Mouse (Mus musculus): ENCODE measurements around the gene Gm13288. TPM values are rescaled to one million over a fixed set of nuclear protein-coding genes. Genes with fewer than 3 reads are reported as not detected.
"Not testable (repeated sequence)": the region's sequence is repeated elsewhere in the genome, so short reads cannot be mapped to it uniquely, and the experiment has no call there.

The Gm13288 gene
- polyA plus RNA-seq, 3 experiments from 2014 or later = not detected

GRCm38 (mm10) chr4:88802954-88803353, 2.4 kb upstream of the Gm13288 start, which contains the start of gene Gm13287:
Gm13287 (plus strand) TSS chr4:88803254.
- ATAC-seq = not testable (repeated sequence)

GRCm38 (mm10) chr4:88805761-88806160, 430 bp downstream of the Gm13288 start:
- ATAC-seq = not testable (repeated sequence)

- no peak for ATAC-seq
Measured at GRCm38 (mm10) chr4:88815928-88816327, 10.6 kb downstream of the Gm13288 start, which contains the start of gene Ifna7. Ifna7 (plus strand) TSS chr4:88816228.

- no peak for ATAC-seq
Measured at GRCm38 (mm10) chr4:88819659-88820058, 14.3 kb downstream of the Gm13288 start, which contains the start of gene Ifna11. Ifna11 (plus strand) TSS chr4:88819959.

GRCm38 (mm10) chr4:88822995-88823394, 17.7 kb downstream of the Gm13288 start:
- peak; percentile 49 for ATAC-seq

GRCm38 (mm10) chr4:88827116-88827515, 21.8 kb downstream of the Gm13288 start, which contains the start of gene Ifna6:
Ifna6 (plus strand) TSS chr4:88827416.
- not testable (repeated sequence) for ATAC-seq

- ATAC-seq = peak; percentile 63
Measured at GRCm38 (mm10) chr4:88830523-88830922, 25.2 kb downstream of the Gm13288 start.

GRCm38 (mm10) chr4:88835225-88835624, 29.9 kb downstream of the Gm13288 start, which contains the start of gene Ifna5:
Ifna5 (plus strand) TSS chr4:88835525.
- not testable (repeated sequence) for ATAC-seq

GRCm38 (mm10) chr4:88838828-88839227, 33.5 kb downstream of the Gm13288 start:
- peak; percentile 76 for ATAC-seq

GRCm38 (mm10) chr4:88840058-88840457, 34.7 kb downstream of the Gm13288 start:
- ATAC-seq = no peak

GRCm38 (mm10) chr4:88841438-88841911, 36.1 kb downstream of the Gm13288 start, which contains the start of gene Ifna4:
Ifna4 (plus strand) TSS chr4:88841861.
- no peak for ATAC-seq

- peak; percentile 52 for ATAC-seq
Measured at GRCm38 (mm10) chr4:88845334-88845733, 40.0 kb downstream of the Gm13288 start.

- ATAC-seq = no peak
Measured at GRCm38 (mm10) chr4:88849698-88850097, 44.4 kb downstream of the Gm13288 start, which contains the start of gene Ifna1. Ifna1 (plus strand) TSS chr4:88850087.

GRCm38 (mm10) chr4:88851026-88851763, 45.9 kb downstream of the Gm13288 start:
- no peak for ATAC-seq

Other genes starting within 250 kb of the Gm13288 start
- gene Ifna15, start 247.3 kb upstream of the Gm13288 start, polyA plus RNA-seq (2017; shearing (Covaris generic)) = not detected
- not detected for gene Ifna14, start 233.7 kb upstream of the Gm13288 start, polyA plus RNA-seq (2017; shearing (Covaris generic))
- not detected for gene Ifna9, start 213.1 kb upstream of the Gm13288 start, polyA plus RNA-seq (2017; shearing (Covaris generic))
- not detected for gene Ifna12, start 202.2 kb upstream of the Gm13288 start, polyA plus RNA-seq (2017; shearing (Covaris generic))
- gene C87499, start 171.1 kb upstream of the Gm13288 start, polyA plus RNA-seq (2017; shearing (Covaris generic)) = not detected
- not detected for gene Ifna13, start 161.1 kb upstream of the Gm13288 start, polyA plus RNA-seq (2017; shearing (Covaris generic))
- gene Ifna16, start 128.6 kb upstream of the Gm13288 start, polyA plus RNA-seq (2017; shearing (Covaris generic)) = not detected
- not detected for gene Ifna2, start 121.6 kb upstream of the Gm13288 start, polyA plus RNA-seq (2017; shearing (Covaris generic))
- not detected for gene Ifnab, start 114.2 kb upstream of the Gm13288 start, polyA plus RNA-seq (2017; shearing (Covaris generic))
- not detected for gene Gm26566, start 83.7 kb upstream of the Gm13288 start, polyA plus RNA-seq (2017; shearing (Covaris generic))
- gene Klhl9, start 83.1 kb upstream of the Gm13288 start, polyA plus RNA-seq (2017; shearing (Covaris generic)) = 10 to 100 TPM; 34.2 to 37.3 (median 35.5) TPM
- not detected for gene Gm13271, start 50.7 kb upstream of the Gm13288 start, polyA plus RNA-seq (2017; shearing (Covaris generic))
- gene Gm13283, start 45.4 kb upstream of the Gm13288 start, polyA plus RNA-seq (2017; shearing (Covaris generic)) = not detected
- gene Gm13290, start 31.7 kb upstream of the Gm13288 start, polyA plus RNA-seq (2017; shearing (Covaris generic)) = not detected
- not detected for gene Gm13289, start 28.6 kb upstream of the Gm13288 start, polyA plus RNA-seq (2017; shearing (Covaris generic))
- not detected for gene Gm13272, start 25.7 kb upstream of the Gm13288 start, polyA plus RNA-seq (2017; shearing (Covaris generic))
- under 1 TPM in 1 of 3 experiments, not detected in 2; 0.58 TPM for gene Ifnz, start 23.4 kb upstream of the Gm13288 start, polyA plus RNA-seq (2017; shearing (Covaris generic))
- gene Gm13276, start 19.8 kb upstream of the Gm13288 start, polyA plus RNA-seq (2017; shearing (Covaris generic)) = not detected
- not detected for gene Gm13277, start 16.9 kb upstream of the Gm13288 start, polyA plus RNA-seq (2017; shearing (Covaris generic))
- not detected for gene Gm13278, start 14.0 kb upstream of the Gm13288 start, polyA plus RNA-seq (2017; shearing (Covaris generic))
- gene Gm13275, start 11.0 kb upstream of the Gm13288 start, polyA plus RNA-seq (2017; shearing (Covaris generic)) = not detected
- not detected for gene Gm13279, start 8.1 kb upstream of the Gm13288 start, polyA plus RNA-seq (2017; shearing (Covaris generic))
- gene Gm13285, start 5.9 kb upstream of the Gm13288 start, polyA plus RNA-seq (2017; shearing (Covaris generic)) = 1 to 10 TPM in 1 of 3 experiments, under 1 TPM in 1, not detected in 1; 0.39 to 1.6 TPM
- gene Gm13287, start 2.3 kb upstream of the Gm13288 start, polyA plus RNA-seq (2017; shearing (Covaris generic)) = not detected
- not detected for gene Ifna7, start 10.7 kb downstream of the Gm13288 start, polyA plus RNA-seq (2017; shearing (Covaris generic))
- gene Ifna11, start 14.4 kb downstream of the Gm13288 start, polyA plus RNA-seq (2017; shearing (Covaris generic)) = not detected
- gene Ifna6, start 21.9 kb downstream of the Gm13288 start, polyA plus RNA-seq (2017; shearing (Covaris generic)) = not detected
- gene Ifna5, start 30.0 kb downstream of the Gm13288 start, polyA plus RNA-seq (2017; shearing (Covaris generic)) = not detected
- gene Ifna4, start 36.3 kb downstream of the Gm13288 start, polyA plus RNA-seq (2017; shearing (Covaris generic)) = under 1 TPM in 1 of 3 experiments, not detected in 2; 0.63 TPM
- not detected for gene Ifna1, start 44.6 kb downstream of the Gm13288 start, polyA plus RNA-seq (2017; shearing (Covaris generic))
- gene Ifne, start 74.7 kb downstream of the Gm13288 start, polyA plus RNA-seq (2017; shearing (Covaris generic)) = not detected